Mouse (Mus musculus) kidney, postnatal 36 days (tissue): ENCODE measurements at regions not wholly inside any gene's neighbourhood (a gene's known extent, or its start where the extent isn't known, plus 50 kb on each side); places are given as distances from the start of the nearest gene placed in this dataset.
A peak's percentile ranks its signal among the peaks of the same experiment; 100 is the strongest.

ENCODE experiments used
- DNase-seq, 2 experiments: peaks; one replicate each; pipeline ENCODE4 v3.0.0; 2021 to 2022; ENCODE audit warnings: mixed read lengths in 2 of 2

- DNase-seq = no peak
These were observed 140.6 kb downstream of the Sp3 start for GRCm38 (mm10) chr2:72839673-72840072.

DNA sequence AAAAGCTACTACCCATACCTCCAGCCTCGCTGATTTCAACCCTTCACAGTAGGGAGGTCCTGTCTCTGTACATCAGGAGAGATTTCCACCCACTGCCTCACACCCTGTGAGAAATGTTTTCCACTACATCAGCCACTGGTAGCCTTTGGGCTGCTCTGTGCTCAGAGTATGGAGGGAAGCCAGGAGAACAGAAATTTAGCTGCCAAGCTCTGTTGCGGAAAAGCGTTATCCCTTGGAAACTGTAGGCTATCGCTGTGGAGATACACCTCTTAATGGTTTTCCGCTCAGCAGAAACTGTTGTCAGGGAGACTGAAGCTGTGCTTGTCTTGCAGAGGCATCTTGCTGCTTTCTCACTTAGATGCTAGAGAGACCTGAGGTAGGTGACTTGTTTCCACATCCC lies 138.9 kb downstream of the Sp3 start:
- no peak for DNase-seq

- no peak for DNase-seq
These were observed 136.6 kb downstream of the Sp3 start for GRCm38 (mm10) chr2:72843610-72844009.

GRCm38 (mm10) chr2:72849441-72850192 lies 130.6 kb downstream of the Sp3 start:
- peak in 1 of 2 experiments; percentile 5 for DNase-seq

DNA sequence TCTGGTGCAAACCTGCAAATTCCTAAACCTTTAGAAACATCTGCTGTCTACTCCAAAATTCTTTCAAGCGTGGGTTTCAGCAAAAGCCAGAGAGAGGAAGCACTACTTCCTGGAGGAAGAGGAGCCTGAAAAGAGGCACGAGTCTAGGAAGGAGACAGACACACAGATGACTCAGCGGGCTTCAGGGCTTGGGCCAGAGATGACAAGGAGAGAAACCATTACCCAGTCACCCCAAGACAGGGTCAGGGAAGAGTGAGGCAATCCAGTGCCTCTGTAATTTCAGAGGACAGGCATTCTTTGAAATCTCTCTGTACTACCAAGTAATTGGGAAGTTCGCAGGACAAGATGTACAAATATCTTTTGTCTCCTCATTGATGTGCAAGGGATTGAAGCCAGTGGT lies 127.7 kb downstream of the Sp3 start:
- no peak for DNase-seq

- DNase-seq = no peak
These were observed 124.8 kb downstream of the Sp3 start for GRCm38 (mm10) chr2:72855276-72855970.

GRCm38 (mm10) chr2:72855971-72856755 lies 124.1 kb downstream of the Sp3 start:
- DNase-seq = no peak

DNA sequence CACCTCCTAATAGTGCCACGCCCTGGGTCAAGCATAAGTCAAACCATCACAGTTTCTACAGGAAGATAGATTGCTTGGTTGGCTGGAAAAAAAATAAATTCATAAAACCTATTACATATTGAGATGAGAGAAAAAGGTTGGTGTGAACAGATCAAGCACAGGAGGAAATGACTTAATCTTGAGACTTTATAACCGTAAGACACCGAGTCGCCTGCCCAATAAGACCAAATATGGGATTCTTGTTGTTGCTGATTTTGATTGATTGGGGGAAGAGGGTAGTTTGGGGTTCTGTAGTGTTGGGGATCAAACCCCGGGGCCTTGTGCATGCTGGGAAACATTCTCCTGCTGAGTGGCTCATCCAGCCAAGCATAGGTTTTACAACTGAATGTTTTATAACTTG lies 122.9 kb downstream of the Sp3 start:
- no peak for DNase-seq

GRCm38 (mm10) chr2:72865462-72866365 lies 114.5 kb downstream of the Sp3 start:
- no peak for DNase-seq

DNA sequence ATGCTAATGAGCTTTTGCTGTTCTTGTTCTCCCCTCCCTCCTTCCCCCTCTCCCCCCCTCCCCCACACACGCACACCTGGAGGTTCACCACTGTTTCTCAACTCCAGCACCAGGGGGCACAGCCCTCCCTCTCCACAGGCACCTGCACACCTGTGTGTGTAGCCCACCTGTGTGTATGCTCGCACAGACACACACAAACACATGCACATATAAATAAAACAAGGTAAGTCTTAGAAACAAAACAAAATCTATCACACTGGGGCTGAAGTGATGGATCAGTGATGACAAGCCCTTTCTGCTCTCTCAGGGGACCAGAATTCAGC lies 113.9 kb downstream of the Sp3 start:
- peak in 1 of 2 experiments; percentile 16 for DNase-seq

GRCm38 (mm10) chr2:72868173-72868572 lies 112.1 kb downstream of the Sp3 start:
- DNase-seq = no peak

DNA sequence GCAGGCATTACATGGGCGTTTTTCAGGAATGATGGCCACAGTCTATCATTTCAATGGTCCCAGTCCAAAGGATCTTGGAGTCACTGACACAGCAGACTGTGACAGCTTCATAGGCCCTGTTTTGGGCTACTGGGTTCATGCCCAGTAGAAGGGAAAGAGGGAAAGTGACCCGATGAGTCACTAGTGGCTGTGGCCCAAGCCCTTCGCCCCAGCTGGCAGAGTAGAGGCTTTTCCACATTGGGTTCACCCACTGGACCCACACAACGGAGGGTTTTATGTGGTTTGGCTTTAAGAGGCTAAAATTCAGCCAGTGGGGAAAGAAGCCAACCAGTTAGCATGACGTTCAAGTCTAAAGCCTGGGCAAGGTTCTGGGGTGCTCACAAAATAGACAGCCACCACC lies 108.4 kb downstream of the Sp3 start:
- peak; percentile 66 to 73 for DNase-seq

DNA sequence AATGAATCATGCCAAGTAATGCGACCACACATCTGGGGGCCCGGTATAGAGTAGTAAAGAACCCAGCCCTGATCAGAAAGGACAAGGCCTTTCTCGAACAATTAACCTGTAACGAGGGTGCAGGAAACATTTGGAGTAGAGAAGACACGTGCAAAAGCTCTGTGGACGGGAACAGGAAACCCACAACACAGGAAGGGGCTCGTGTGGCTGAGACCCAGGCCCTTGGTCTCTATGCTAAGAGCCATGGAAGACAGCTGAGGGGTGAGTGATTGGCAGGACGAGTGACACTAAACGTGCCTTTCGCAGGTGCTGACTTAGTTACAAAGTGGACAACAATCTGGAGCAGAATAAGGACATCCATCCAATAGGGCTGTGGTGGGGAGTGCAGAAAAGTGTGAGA lies 106.3 kb downstream of the Sp3 start:
- DNase-seq = no peak

DNA sequence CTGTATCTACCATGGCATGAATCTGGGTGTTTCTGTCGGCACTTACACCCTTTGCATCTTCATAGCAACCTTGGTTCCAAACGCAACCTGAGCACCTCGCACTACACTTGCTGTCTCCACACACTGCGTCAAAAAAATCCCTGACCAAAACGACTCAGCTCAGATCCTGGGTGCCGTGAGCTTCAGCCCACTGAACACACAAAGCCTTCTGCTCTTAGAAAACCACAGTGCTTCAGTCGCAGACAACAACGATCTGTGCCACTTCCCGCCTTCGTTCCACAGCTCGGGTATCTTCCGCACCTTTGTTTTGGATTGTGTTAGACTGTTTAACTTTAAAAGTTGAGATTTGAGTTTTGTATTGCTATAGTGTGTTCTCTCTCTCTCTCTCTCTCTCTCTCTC lies 105.7 kb downstream of the Sp3 start:
- DNase-seq = no peak

DNA sequence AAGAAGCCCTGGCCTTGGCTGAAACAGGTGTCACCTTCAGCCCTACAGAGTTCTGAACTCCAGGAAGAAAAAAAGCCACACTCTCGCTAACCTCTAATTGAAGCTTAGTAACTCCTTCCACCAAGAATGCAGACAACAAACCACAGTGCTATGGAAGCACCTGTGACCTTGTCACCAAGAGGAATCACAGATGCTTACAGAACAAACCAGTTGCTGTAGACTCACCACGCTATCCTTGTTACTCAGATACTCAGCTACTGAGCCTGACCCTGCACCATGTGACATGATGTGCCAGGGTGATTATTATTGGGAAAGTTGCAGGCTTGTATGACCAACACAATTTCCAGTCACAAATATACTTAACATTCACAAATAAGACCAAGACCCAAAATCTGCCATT lies 104.6 kb downstream of the Sp3 start:
- no peak for DNase-seq

GRCm38 (mm10) chr2:72880016-72880415 lies 100.2 kb downstream of the Sp3 start:
- peak; percentile 38 to 72 for DNase-seq

DNA sequence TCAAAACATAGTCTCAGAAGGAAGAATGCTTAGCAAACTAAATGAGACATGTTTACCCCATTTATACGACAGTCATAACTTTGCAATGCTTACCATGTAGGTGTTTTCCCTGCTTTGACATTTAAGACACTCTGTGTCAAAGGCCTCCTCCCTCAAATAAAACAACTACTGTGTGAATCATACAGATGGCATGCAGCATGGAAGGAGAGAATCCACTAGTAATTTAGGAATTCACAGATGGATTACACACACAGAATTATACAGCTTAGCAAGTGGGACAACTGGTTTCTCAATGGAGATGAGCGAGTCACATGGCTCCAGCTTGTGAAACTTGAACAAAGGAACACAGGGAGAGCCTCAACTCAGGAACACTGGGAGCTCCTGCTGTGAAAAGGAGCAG lies 98.7 kb downstream of the Sp3 start:
- no peak for DNase-seq

DNA sequence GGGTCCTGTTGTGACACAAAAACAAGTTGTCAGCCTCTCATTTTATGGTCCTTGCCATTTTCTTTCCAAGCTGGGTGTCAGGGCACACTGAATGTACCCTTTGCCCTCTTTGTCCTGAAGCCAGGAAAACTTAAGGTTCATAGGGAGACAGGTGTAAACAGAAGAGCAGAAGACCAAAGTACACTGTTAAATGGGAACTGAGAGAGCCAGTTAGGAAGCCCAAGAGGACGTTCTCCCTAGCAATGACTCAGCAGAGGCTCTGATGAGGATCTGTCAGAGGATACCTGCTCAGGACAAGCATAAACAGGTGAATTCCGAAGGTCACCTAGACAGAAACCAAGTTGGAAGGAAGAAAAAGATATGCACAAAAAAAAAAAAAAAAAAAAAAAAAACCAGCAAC lies 94.0 kb downstream of the Sp3 start:
- DNase-seq = peak; percentile 59 to 88
